Comparison of ENCODE assay signal across 8 mouse cellular contexts in the genomic region with DNA sequence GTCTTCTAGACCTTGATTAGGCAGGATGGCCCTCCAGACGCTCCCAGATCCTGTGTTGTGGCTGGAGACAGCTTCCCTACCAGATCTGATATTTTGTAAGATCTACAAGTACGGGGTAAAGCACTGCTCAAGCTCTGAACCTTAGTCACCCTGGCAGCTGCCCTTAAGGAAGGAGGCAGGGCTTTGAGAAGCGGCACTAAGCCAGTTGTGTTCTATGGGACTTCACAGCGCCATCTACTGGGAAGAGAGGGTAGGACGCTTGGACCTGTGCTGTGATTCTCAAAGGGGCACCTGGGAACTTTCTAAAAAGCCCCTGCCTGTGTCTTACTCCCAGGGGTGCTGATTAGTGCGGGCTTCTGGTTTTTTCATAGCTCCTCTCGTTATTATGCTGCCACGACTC. TPM values are rescaled to one million over a fixed set of nuclear protein-coding genes. Genes with fewer than 3 reads are reported as not detected.
A peak's percentile ranks its signal among the peaks of the same experiment; 100 is the strongest.
DNase-seq lines count a peak whose midpoint lies in the region; ATAC-seq and TF ChIP-seq lines count a peak whose summit lies in the region.

No protein-coding gene starts in this region.

- peak; percentile 83 for DNase-seq in neural tube, embryonic 10.5 days (ENCODE audit: extremely low spot score, low spot score)
- DNase-seq in cerebellum, postnatal 4 days (ENCODE audit: low spot score in 2 of 2): peak; percentile 75 to 86
- DNase-seq in gastrocnemius, adult 2 months: peak; percentile 86
- DNase-seq in left cerebral cortex, postnatal 14 days (ENCODE audit: low spot score in 2 of 2): peak; percentile 85 to 86
- peak; percentile 87 for DNase-seq in midbrain, postnatal 0 days (ENCODE audit: low spot score)

- H3K9ac ChIP-seq in neural tube, embryonic 15.5 days (replicated peaks): no peak overlapping the region
- no peak overlapping the region for H3K9ac ChIP-seq in intestine, postnatal 0 days (ENCODE audit: low read depth, low read length)
- H3K9ac ChIP-seq in midbrain, postnatal 0 days (replicated peaks; ENCODE audit: low read length, poor library complexity, severe bottlenecking): no peak overlapping the region

- no peaks in the 10 kb centered on the region for H3K36me3 ChIP-seq in neural tube, embryonic 15.5 days
- no peaks in the 10 kb centered on the region for H3K36me3 ChIP-seq in intestine, postnatal 0 days (ENCODE audit: control insufficient read depth, insufficient read depth)
- H3K36me3 ChIP-seq in midbrain, postnatal 0 days (ENCODE audit: insufficient read depth, low read length): no peaks in the 10 kb centered on the region
- no peaks in the 10 kb centered on the region for H3K36me3 ChIP-seq in testis, adult 2 months (ENCODE audit: control insufficient read depth, insufficient read depth, low read length)

- peak; percentile 94 for TF ChIP-seq CTCF in gastrocnemius, adult 2 months (IDR thresholded peaks at IDR 0.05)
- peak; percentile 89 for TF ChIP-seq CTCF in intestine, postnatal 0 days (IDR thresholded peaks at IDR 0.05; ENCODE audit: low read depth)
- peak; percentile 87 for TF ChIP-seq CTCF in midbrain, postnatal 0 days (IDR thresholded peaks at IDR 0.05)
- peak; percentile 90 for TF ChIP-seq CTCF in testis, adult 2 months (IDR thresholded peaks at IDR 0.05; ENCODE audit: control insufficient read depth, insufficient read depth, insufficient replicate concordance, low read depth, low read length)

- intact Hi-C loops in gastrocnemius, adult 2 months (cut with DNase I): loop anchor here (5.0 kb wide), 2 partner anchors 293 to 378 kb away; no protein-coding TSS in a partner anchor
- intact Hi-C loops in left cerebral cortex, postnatal 14 days (cut with DNase I): loop anchor here (5.0 kb wide), 2 partner anchors 153 to 303 kb away; a partner anchor contains a TSS

- no peak overlapping the region for H3K4me3 ChIP-seq in neural tube, embryonic 15.5 days (replicated peaks)
- no peak overlapping the region for H3K4me3 ChIP-seq in gastrocnemius, adult 2 months
- H3K4me3 ChIP-seq in intestine, postnatal 0 days (ENCODE audit: low read depth, low read length): no peak overlapping the region
- no peak overlapping the region for H3K4me3 ChIP-seq in midbrain, postnatal 0 days (ENCODE audit: low read depth, low read length)
- H3K4me3 ChIP-seq in testis, adult 2 months (ENCODE audit: control insufficient read depth, low read depth, low read length): no peak overlapping the region

- no peak for TF ChIP-seq POLR2A in testis, adult 2 months (IDR thresholded peaks at IDR 0.05; ENCODE audit: control insufficient read depth, low read depth, low read length)

- H3K4me1 ChIP-seq in neural tube, embryonic 15.5 days: 0 out of 2 replicates have a peak, but pooled peaks cover 7% of the 10 kb centered on the region
- H3K4me1 ChIP-seq in intestine, postnatal 0 days (replicated peaks; ENCODE audit: control insufficient read depth, insufficient read depth, low read length): no peaks in the 10 kb centered on the region
- H3K4me1 ChIP-seq in midbrain, postnatal 0 days (ENCODE audit: insufficient read depth, low read length): no peaks in the 10 kb centered on the region
- no peaks in the 10 kb centered on the region for H3K4me1 ChIP-seq in testis, adult 2 months (ENCODE audit: control insufficient read depth, insufficient read depth, low read length)

- no peak for ATAC-seq in neural tube, embryonic 15.5 days (ENCODE audit: low FRiP score)
- no peak for ATAC-seq in intestine, postnatal 0 days
- ATAC-seq in midbrain, postnatal 0 days (ENCODE audit: low FRiP score): no peak

- no peak overlapping the region for H3K27ac ChIP-seq in neural tube, embryonic 15.5 days (replicated peaks)
- peak overlapping the region; percentile 16; the same call in 1 of the 2 replicates for H3K27ac ChIP-seq in gastrocnemius, adult 2 months
- H3K27ac ChIP-seq in intestine, postnatal 0 days (ENCODE audit: low read depth, low read length): no peak overlapping the region
- H3K27ac ChIP-seq in midbrain, postnatal 0 days (ENCODE audit: low read depth, low read length): no peak overlapping the region
- no peak overlapping the region for H3K27ac ChIP-seq in testis, adult 2 months (ENCODE audit: control insufficient read depth, insufficient read depth, low read depth, low read length)

- no peak overlapping the region for H3K4me2 ChIP-seq in neural tube, embryonic 15.5 days
- H3K4me2 ChIP-seq in intestine, postnatal 0 days (replicated peaks; ENCODE audit: low read depth): no peak overlapping the region
- no peak overlapping the region for H3K4me2 ChIP-seq in midbrain, postnatal 0 days (ENCODE audit: low read depth, low read length, poor library complexity, severe bottlenecking)

- no peaks in the 10 kb centered on the region for H3K27me3 ChIP-seq in neural tube, embryonic 15.5 days (replicated peaks)
- no peaks in the 10 kb centered on the region for H3K27me3 ChIP-seq in intestine, postnatal 0 days (replicated peaks; ENCODE audit: control insufficient read depth, insufficient read depth, low read length)
- H3K27me3 ChIP-seq in midbrain, postnatal 0 days (ENCODE audit: insufficient read depth, low read length): no peaks in the 10 kb centered on the region
- no peaks in the 10 kb centered on the region for H3K27me3 ChIP-seq in testis, adult 2 months (ENCODE audit: control insufficient read depth, insufficient read depth, low read length)

- H3K9me3 ChIP-seq in neural tube, embryonic 15.5 days (replicated peaks): no peaks in the 10 kb centered on the region
- no peaks in the 10 kb centered on the region for H3K9me3 ChIP-seq in intestine, postnatal 0 days (ENCODE audit: control insufficient read depth)
- H3K9me3 ChIP-seq in midbrain, postnatal 0 days (ENCODE audit: low read length): no peaks in the 10 kb centered on the region

- WGBS in neural tube, embryonic 15.5 days: 8% methylated on average over 8 of the region's 8 CpGs
- 7% methylated on average over 8 of the region's 8 CpGs for WGBS in intestine, postnatal 0 days
- whole genome bisulfite sequencing in midbrain, postnatal 0 days: 8% methylated on average over 8 of the region's 8 CpGs

RNA-seq across cellular contexts. Expression of a gene that starts 33.3 kb away (rescaled TPM):
- polyA plus RNA-seq in neural tube, embryonic 15.5 days (2015; fragmentation: Nextera tagmentation; extraction: Ambion mirVana): 3.7 and 4.5 TPM in 2 replicates
- total RNA-seq in gastrocnemius, adult 2 months (2021): 1 to 10 TPM in 1 of 2 experiments, under 1 TPM in 1; 0.74 to 1.0 TPM
- 2.7 and 3.8 TPM in 2 replicates for polyA plus RNA-seq in intestine, postnatal 0 days (2015; fragmentation: Nextera tagmentation; extraction: Ambion mirVana)
- total RNA-seq in left cerebral cortex, postnatal 14 days (2021): 1 to 10 TPM; 3.8 to 5.5 TPM
- total RNA-seq in midbrain, postnatal 0 days (2014; rRNA removed): 5.0 and 6.5 TPM in 2 replicates
- polyA plus RNA-seq in midbrain, postnatal 0 days (2015; fragmentation: Nextera tagmentation; extraction: Ambion mirVana): 2.6 and 3.0 TPM in 2 replicates
- polyA plus RNA-seq in testis, adult 2 months (2012; rRNA removed): 0.75 and 1.3 TPM in 2 replicates
